Mouse (Mus musculus) stomach, embryonic 14.5 days (tissue): ENCODE measurements around the gene Chuk. TPM values are rescaled to one million over a fixed set of nuclear protein-coding genes. Genes with fewer than 3 reads are reported as not detected.
"Not testable (repeated sequence)": the region's sequence is repeated elsewhere in the genome, so short reads cannot be mapped to it uniquely, and the experiment has no call there.

Experiments used
- ATAC-seq: fragments of 200-750 bp; cut with Nextera tagmentation; 2 replicates; pipeline ENCODE4 v1.8.0; 2017; ENCODE audit warnings: low read depth, moderate TSS enrichment; ENCODE audit not compliant: insufficient number of reproducible peaks, insufficient read depth, low FRiP score
- H3K27ac ChIP-seq: fragments of 300-500 bp; sonication (generic); 2 replicates; pipeline ENCODE4 v1.5.1; 2014; ENCODE audit warnings: mild to moderate bottlenecking, low read length, moderate library complexity, mixed read lengths
- H3K27me3 ChIP-seq: fragments of 300-500 bp; sonication (generic); 2 replicates; pipeline ENCODE4 v1.6.1; 2014; ENCODE audit warnings: low read length, control low read depth, mixed read lengths; ENCODE audit not compliant: control insufficient read depth, insufficient read depth
- H3K36me3 ChIP-seq: fragments of 300-500 bp; sonication (generic); 2 replicates; pipeline ENCODE4 v1.6.1; 2014; ENCODE audit warnings: mild to moderate bottlenecking, control low read depth, low read length, moderate library complexity, mixed read lengths; ENCODE audit not compliant: control insufficient read depth, insufficient read depth
- H3K4me1 ChIP-seq: fragments of 300-500 bp; sonication (generic); 2 replicates; pipeline ENCODE4 v1.6.1; 2014; ENCODE audit warnings: low read length, control low read depth, mixed read lengths; ENCODE audit not compliant: control insufficient read depth, insufficient read depth
- H3K4me2 ChIP-seq: fragments of 300-500 bp; sonication (generic); replicated peaks from 2 replicates; pipeline ENCODE4 v1.6.1; 2014; ENCODE audit warnings: low read depth, low read length, control low read depth
- H3K4me3 ChIP-seq: fragments of 300-500 bp; sonication (generic); 2 replicates; pipeline ENCODE4 v1.5.1; 2014; ENCODE audit warnings: low read depth, low read length, control low read depth
- H3K9ac ChIP-seq: fragments of 300-500 bp; sonication (generic); replicated peaks from 2 replicates; pipeline ENCODE4 v1.6.1; 2014; ENCODE audit warnings: low read depth, mild to moderate bottlenecking, control low read depth, low read length, moderate library complexity, mixed read lengths
- H3K9me3 ChIP-seq: fragments of 300-500 bp; sonication (generic); 2 replicates; pipeline ENCODE4 v1.6.1; 2016; ENCODE audit warnings: low read depth, low read length, control low read depth; ENCODE audit not compliant: control insufficient read depth
- WGBS: fragments of 180-500 bp; shearing (Covaris S2); extraction: QIAGEN DNeasy Blood & Tissue Kit; methylation state at CpG from one replicate; pipeline ENCODE4 v1.1.7; 2014; 5-methylcytosine and 5-hydroxymethylcytosine counted together
- polyA plus RNA-seq: library from polyadenylated mRNA; unstranded; fragments of >200 nt; fragmentation: Nextera tagmentation; extraction: Ambion mirVana; gene quantifications from 2 replicates; pipeline ENCODE4 v1.2.1, GENCODE M21; 2014

Gene Chuk
- polyA plus RNA-seq, 1 experiment from 2014 or later = 44.8 TPM

DNA sequence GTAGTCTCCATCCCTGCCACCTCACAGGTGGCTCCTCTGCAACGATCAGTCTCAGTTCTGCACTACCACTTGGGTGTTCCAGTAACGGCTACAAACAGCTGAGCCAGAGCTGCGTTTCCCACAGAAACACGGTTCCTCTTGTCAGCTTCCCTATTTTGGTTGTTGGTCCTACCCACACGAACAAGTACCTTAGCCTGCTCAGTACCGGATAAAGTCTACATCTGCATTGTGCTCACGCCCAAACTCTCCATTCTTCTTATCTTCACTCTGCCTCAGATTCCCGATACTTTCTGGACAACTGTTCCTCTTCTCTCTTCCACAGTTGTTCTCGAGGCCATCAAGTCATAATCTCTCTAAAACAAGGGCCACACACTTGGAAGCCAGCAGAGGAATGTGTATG is 37.1 kb upstream of the Chuk start:
- Histone ChIP-seq H3K27ac (no peak overlapping the region), H3K4me1 (peaks cover 9% of the 10 kb centered on the region; the same call in 1 of the 2 replicates), H3K4me2 (no peak overlapping the region), H3K9me3 (no peaks in the 10 kb centered on the region), H3K4me3 (no peak overlapping the region), H3K9ac (no peak overlapping the region), H3K27me3 (no peaks in the 10 kb centered on the region), H3K36me3 (peaks cover 15% of the 10 kb centered on the region; the same call in 1 of the 2 replicates)
- WGBS = 86% methylated on average over 9 of the region's 9 CpGs
- no peak for ATAC-seq

DNA sequence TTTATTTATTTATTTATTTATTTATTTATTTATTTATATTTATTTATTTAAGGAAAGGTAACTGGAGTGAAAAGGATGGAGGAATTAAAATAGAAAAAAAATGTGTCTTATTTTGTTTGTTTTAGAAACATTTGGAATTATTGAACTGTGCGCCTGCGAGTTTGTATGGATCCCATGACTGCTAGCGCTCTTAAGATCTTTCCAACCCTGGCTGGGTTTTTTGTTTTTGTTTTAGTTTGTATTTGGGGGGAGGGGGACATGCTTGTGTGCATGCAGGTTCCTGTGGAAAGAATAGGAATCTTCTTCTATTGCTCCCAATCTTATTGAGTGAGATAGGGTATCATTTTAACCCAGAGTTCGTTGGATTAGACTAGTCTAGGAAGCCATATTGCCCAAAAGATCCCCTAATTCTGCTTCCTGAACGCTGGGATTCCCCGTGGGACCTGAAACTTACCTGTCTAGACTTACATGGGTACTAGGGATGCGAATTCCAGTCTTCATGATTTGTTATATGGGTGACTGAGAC is 28.7 kb upstream of the Chuk start:
- Histone ChIP-seq H3K27me3 (no peaks in the 10 kb centered on the region), H3K4me2 (peak overlapping the region; percentile 42), H3K36me3 (peaks cover 15% of the 10 kb centered on the region; the same call in 1 of the 2 replicates), H3K4me3 (peak overlapping the region; percentile 74), H3K9me3 (no peaks in the 10 kb centered on the region), H3K4me1 (peaks cover 6% of the 10 kb centered on the region; the same call in 1 of the 2 replicates), H3K27ac (no peak overlapping the region; the same call in 1 of the 2 replicates), H3K9ac (no peak overlapping the region)
- 27% methylated on average over 7 of the region's 7 CpGs for WGBS
- ATAC-seq = no peak

DNA sequence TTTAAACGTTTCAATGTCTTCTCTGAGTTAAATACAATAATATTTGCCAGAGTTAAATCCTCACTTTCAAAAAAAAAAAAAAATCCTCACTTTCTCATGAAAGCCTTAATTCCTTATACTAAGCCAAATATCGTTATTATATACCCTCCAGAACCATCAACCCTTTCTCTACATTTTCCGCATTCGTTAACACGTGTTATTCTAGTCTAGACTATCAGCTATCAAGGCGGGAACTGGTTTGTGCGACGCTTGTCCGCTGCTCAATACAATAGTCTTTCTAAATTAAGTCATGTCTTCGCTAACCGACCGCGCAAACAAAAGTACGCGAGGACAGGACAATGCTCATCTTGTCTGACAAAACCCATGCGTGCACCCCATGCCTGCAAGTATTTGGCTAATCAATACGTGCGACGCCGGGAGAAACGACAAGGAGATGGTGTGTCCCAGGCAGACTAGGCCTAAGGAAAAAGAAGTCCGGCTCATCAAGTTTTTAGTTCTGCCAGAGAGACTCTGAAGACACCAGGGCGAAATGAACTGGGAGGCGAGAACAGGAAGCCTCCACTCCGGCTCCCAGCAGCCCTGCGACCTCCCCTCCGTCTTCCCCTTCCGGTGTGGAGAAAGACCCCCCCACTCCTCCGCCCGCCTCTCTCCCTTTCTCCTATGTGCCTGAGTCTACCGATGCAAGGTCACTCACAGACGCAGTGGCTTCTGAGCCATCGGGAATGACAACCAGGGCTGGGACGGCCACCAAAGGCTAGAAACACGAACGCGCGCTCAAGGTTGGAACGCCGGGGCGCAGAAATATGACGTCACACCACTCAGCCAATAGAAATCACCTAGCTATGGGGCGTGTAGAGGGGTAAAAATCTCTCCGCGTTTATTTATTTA is 28.0 kb upstream of the Chuk start, which contains the start of gene Cwf19l1:
Gene Cwf19l1, minus strand, starts transcription at position 805 of the 888 bp plus-strand sequence.
- Histone ChIP-seq H3K27me3 (no peaks in the 10 kb centered on the region), H3K4me3 (peak within 1 kb of the TSS; percentile 74), H3K9ac (peak within 1 kb of the TSS; percentile 63), H3K9me3 (no peaks in the 10 kb centered on the region), H3K4me2 (peak within 1 kb of the TSS; percentile 43), H3K27ac (peak within 1 kb of the TSS; percentile 91), H3K4me1 (peaks cover 6% of the 10 kb centered on the region; the same call in 1 of the 2 replicates), H3K36me3 (peaks cover 21% of the 10 kb centered on the region)
- WGBS = under 1% methylated on average over 45 of the region's 45 CpGs
- ATAC-seq = peak; percentile 86

DNA sequence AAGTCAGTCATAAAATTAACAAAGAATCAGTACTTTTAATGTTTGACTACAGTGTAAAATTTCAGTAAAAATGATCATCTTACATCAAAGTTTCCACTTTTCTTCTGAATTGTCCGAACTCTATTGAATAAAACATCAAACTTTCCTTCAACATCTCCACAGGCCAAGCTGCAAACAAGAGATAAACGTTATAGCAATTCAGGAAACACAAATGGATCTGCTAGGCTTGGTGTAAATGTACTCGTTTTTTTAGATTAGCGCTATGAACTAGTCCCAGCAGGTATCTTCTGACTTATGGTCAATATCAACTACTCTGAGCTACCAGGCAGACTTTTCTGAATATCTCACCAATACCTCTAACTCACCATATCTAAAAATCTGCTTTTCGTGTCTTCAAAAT is 25.6 kb upstream of the Chuk start:
- Histone ChIP-seq H3K4me1 (peaks cover 6% of the 10 kb centered on the region; the same call in 1 of the 2 replicates), H3K27me3 (no peaks in the 10 kb centered on the region), H3K4me3 (no peak overlapping the region), H3K9me3 (no peaks in the 10 kb centered on the region), H3K4me2 (no peak overlapping the region), H3K27ac (no peak overlapping the region), H3K36me3 (peaks cover 37% of the 10 kb centered on the region), H3K9ac (no peak overlapping the region)
- ATAC-seq = no peak
- WGBS = 88% methylated on average over 5 of the region's 5 CpGs

DNA sequence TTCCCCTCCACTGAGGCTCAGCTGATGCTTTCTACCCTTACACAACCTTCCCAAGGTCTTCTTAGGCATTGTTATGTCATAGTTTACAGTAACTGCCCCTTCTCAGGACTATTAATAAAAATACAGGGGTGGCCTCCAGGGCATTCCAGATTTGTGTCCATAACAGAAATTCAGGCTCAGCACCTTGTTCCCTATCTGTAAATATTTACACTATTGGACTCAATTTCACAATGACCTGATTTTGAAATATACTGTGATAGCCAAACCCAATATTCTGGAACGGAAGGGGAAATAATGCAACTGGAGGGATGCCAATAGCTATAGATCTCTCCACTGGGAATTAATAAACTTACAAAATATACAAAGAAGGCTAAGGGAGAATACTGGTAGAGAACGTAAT is 21.3 kb upstream of the Chuk start:
- H3K4me1 ChIP-seq = no peaks in the 10 kb centered on the region
- H3K36me3 ChIP-seq = peaks cover 57% of the 10 kb centered on the region
- H3K4me2 ChIP-seq = no peak overlapping the region
- H3K27me3 ChIP-seq = no peaks in the 10 kb centered on the region
- no peak overlapping the region for H3K4me3 ChIP-seq
- 77% methylated on average over 2 of the region's 2 CpGs for WGBS
- no peak overlapping the region for H3K9ac ChIP-seq
- no peak for ATAC-seq
- H3K9me3 ChIP-seq = no peaks in the 10 kb centered on the region
- no peak overlapping the region for H3K27ac ChIP-seq

DNA sequence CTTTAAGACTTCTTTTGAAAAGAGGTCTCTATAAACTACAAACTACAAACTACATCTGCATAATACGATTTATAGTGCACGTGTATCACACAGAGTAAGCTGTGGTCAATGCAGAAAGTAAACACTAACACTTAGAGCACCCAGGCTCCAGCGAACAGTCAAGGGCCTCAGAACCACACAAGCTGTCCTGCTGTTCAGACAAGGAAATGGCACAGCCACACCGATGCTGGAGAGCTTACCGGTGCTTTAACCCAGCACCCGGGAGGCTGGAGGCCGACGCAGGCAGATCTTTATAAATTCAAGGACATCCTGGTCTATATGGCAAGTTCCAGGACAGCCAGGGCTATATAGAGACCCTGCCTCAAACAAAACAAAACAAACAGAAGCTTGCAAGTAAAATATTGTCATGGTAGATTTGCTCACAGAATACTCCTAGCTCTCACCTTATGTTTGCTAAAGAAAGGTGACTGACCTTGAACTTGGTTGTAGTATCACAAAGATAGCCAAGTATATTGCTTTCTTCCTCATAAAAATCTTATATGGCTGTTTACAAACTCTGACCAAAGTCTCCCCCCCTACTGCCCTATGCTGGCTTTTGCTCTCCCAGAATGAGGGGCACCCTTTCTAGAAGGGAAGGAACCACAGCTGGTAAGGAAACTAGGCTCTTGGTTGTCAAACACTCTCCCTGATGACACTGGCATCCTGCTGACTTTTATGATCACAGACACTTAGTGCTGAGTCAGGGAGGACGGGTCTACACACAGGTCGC is 20.6 kb upstream of the Chuk start:
- no peak overlapping the region for H3K27ac ChIP-seq
- no peak for ATAC-seq
- no peaks in the 10 kb centered on the region for H3K4me1 ChIP-seq
- H3K4me3 ChIP-seq = no peak overlapping the region
- H3K9me3 ChIP-seq = no peaks in the 10 kb centered on the region
- no peak overlapping the region for H3K9ac ChIP-seq
- no peak overlapping the region for H3K4me2 ChIP-seq
- WGBS = 91% methylated on average over 10 of the region's 10 CpGs
- peaks cover 63% of the 10 kb centered on the region for H3K36me3 ChIP-seq
- no peaks in the 10 kb centered on the region for H3K27me3 ChIP-seq

DNA sequence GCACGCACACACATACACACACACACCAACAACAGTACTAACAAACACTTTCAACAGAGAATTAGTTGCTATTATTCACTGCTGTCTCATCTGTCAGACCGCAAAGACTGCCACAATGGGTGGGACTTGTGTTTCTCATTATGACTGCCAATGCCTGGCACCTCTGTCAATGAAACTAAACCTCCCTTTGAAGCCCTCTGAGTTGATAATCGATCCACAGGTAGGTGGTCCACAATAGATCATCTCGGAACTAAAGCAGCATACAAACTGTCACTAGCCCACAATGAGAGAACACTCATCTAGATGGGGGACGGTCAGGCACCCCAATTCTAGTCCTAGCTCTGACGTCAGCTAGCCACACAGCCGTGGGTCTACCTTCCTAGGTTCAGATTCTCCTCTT is 13.9 kb upstream of the Chuk start:
- H3K9me3 ChIP-seq = no peaks in the 10 kb centered on the region
- H3K4me1 ChIP-seq = no peaks in the 10 kb centered on the region
- 93% methylated on average over 7 of the region's 7 CpGs for WGBS
- H3K9ac ChIP-seq = no peak overlapping the region
- peaks cover 47% of the 10 kb centered on the region for H3K36me3 ChIP-seq
- no peaks in the 10 kb centered on the region for H3K27me3 ChIP-seq
- H3K4me3 ChIP-seq = no peak overlapping the region
- no peak overlapping the region for H3K4me2 ChIP-seq
- H3K27ac ChIP-seq = no peak overlapping the region
- no peak for ATAC-seq

DNA sequence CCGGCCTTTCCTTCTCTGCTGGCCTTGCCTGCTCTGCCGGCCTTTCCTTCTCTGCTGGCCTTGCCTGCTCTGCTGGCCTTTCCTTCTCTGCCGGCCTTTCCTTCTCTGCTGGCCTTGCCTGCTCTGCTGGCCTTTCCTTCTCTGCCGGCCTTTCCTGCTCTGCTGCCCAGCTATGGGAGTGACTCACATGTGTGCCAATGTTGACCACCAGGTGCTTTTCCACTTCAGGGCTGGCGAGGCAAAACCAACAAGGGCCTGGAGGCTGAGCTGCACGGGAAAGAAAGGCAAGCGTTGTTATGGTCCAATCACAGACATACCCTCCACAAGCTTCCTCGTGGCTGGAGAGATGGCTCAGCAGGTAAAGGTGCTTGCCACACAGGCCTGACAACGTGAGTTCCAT is 13.4 kb upstream of the Chuk start:
- WGBS = 86% methylated on average over 7 of the region's 9 CpGs
- not testable (repeated sequence) for ATAC-seq

More for the DNA sequence above, 13.4 kb upstream of the Chuk start:
- not testable (repeated sequence) for H3K9me3 ChIP-seq, H3K4me1 ChIP-seq, H3K27ac ChIP-seq, H3K9ac ChIP-seq, H3K27me3 ChIP-seq, H3K4me3 ChIP-seq, H3K4me2 ChIP-seq
- peaks cover 46% of the 10 kb centered on the region for H3K36me3 ChIP-seq
